Mouse (Mus musculus): ENCODE measurements at regions not wholly inside any gene's neighbourhood (a gene's known extent, or its start where the extent isn't known, plus 50 kb on each side); places are given as distances from the start of the nearest gene placed in this dataset.

DNA sequence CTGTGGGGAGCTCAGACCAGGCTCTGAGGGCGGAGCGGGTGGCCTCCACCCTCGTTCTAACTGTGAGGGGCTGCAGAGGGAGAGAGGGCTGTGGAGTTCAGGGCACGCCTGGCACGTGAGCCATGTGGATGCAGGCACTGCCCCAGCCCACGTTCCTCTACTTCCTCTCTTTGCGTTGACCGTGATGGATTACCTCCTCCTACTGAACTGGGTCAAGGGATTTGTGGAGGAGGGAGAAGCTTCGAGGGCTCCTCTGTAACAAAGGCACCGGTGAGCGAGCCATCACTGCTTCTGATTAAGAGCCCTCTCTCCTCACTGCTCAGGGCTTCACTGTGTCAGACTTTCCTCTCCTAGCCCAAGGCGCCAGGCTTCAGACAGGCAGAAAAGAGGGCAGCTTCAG lies 371.1 kb downstream of the Cdh26 start:
- DNase-seq (ENCODE audit: low read depth, low spot score) = no peak

DNA sequence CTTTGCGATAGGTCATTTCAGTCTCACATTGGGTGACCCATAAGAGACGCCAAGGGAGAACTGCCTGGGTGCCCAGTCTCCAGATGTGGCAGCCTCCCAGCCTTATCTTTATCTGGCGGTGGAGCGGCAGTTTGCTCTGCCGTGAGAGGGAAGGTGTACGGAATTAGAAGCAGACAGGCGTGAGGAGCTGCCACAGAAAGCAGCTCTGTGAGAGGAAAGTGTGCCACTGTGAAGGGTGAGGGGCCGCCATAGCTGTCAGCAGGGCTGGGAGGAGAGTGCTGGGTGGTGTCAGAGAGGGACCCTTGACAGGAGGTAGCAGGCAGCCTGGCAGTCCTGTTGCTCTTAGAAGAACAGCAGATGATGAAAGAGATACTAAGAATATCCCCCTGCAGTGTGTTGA lies 375.0 kb downstream of the Cdh26 start:
- DNase-seq (ENCODE audit: low read depth, low spot score) = no peak

DNA sequence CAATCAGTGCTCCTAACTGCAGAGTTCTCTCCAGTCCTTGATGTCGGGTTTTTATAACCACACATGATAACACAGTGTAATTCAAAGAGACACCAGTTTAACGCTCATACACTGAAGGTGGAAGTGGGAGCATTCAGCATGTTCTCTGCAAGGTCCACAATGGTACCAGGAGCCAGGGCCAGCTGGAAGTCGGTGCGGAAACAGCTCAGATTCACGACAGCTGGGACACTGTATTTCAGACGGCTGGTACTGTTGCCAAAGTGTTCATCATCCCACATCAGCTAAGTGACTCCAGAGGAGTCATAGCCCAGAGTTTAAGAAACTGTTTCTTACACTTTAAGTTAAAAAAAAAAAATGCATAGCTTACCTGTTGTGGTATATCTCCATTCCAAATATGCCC lies 391.2 kb downstream of the Cdh26 start:
- DNase-seq (ENCODE audit: low read depth, low spot score) = no peak

DNA sequence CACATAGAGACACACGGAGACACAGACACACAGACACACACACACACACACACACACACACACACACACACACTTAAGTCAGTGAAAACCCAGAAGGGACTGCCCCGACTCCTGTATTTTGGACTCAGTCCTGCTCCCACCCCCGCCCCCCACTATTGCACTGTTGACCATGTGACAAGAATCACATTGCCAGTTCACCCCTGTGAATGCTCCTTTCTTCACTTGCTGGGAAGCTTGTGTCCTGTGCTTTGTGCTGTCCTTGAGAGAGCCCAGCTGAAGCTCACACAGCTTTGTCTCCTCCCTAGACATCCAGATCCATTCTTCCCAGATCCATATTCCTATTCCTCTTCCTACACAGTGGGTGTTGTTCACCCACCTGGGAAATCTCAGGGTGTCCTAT lies 400.0 kb downstream of the Cdh26 start:
- no peak for DNase-seq (ENCODE audit: low read depth, low spot score)

DNA sequence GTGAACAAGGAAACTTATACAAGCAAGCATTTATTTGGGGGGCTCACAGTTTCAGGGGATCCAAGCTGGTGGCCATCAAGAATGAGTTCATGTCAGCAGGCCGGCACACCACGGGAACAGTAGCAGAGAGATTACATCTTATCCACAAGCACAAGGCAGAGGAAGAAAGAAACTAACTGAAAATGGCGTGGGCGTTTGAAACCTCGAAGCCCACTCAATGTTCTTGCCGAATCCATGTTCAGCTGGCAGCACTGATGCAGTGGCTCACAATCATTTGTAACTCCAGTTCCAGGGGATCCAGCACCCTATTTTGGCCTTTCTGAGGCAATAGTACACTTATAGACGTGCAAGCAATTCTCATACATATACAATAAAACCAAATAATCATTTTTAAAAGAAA lies 404.7 kb downstream of the Cdh26 start:
- DNase-seq (ENCODE audit: low read depth, low spot score) = no peak

DNA sequence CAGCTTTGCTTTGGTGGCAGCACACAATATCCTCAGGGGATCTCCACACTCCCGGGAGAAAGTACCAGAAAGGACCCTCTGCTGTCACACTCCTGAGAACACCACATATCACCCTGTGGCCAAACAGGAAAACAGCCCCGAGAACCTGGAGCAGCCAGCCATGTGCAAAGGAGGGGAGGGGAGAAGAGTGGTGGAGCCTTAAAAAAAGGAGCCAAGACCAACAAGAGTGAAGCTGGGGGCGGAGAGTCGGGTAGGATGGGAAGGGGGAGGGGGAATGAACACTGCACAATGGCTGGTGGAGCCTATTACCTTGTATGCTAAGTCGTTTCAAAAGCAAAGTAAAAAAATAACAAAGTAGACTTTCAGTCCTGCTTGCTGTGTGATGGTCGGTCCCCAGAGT lies 408.2 kb downstream of the Cdh26 start:
- no peak for DNase-seq (ENCODE audit: low read depth, low spot score)

DNA sequence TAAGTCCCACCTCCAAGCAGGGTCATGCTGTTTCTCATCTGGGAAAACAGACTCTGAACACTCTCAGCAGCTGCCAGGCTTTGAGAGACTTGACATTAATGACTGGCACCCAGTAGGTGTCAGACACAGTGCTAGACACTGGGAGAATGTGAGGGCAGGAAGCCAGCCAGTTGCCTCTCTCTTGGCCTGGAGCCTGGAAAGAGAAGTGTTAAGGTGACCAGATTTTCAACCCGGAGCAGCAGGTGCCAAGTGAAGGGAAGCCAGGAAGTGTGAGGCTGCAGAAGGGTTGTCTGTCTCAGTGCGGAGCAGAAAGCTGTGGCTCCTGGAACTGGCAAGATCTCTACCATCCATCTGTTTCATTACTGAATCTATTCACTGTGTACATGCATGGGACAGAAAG lies 410.6 kb downstream of the Cdh26 start:
- DNase-seq (ENCODE audit: low read depth, low spot score) = no peak

DNA sequence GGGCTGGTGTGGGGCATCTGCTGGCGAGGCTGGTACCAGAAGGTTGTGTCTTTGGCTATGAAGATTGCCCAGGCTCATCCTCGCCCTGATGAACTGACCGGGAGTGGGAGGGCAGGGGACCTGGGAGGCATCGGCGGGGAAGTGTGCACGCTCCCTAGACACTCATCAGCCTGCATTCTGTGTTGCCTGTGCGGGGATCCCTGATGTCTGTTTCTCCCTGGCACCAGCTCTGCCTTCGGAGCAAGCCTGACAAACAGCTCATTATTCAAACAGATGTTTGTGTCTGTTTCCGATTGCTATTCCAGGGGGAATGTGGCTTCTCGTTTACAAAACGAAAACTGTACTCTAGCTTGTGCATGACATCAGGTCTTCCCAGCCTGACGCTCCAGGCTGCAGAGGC lies 412.3 kb downstream of the Cdh26 start:
- DNase-seq (ENCODE audit: low read depth, low spot score) = no peak

DNA sequence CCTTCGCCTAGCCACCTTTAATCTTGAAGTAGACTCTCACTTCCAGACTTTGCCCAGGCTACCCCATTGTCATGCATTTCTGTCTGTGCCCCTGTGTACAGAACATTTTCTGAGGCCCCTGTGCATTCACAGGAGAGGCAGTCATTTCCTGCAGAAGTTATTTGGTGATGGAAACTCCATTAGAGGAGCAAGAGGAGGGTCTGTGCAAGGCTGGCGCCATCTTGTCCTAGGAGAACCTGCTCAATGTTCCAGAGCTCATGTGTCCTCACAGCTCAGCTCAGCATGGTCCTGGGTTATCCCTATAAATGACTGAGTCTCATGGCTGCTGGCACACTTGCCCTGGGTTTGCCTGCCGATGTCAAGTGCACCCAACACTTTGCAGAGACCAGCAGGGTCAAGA lies 413.1 kb downstream of the Cdh26 start:
- DNase-seq (ENCODE audit: low read depth, low spot score) = no peak

DNA sequence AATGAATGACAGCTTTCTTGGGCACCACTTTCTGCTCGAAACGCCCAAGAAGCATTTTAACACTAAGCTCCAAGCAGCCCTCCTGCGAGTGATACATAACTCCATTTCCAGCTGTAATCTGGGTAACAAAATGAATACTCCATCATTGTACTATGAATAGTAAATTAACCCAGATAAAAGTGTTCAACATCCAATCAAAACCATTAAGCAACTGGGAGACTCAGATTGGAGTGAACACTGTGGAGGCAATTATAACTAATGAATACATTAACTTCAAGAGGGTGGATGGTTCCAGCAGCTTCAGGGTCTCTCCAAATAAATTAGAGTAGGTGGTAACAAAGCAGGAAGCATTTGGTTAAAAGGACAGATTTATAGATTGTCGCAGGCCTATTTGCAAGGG lies 414.2 kb downstream of the Cdh26 start:
- no peak for DNase-seq (ENCODE audit: low read depth, low spot score)

DNA sequence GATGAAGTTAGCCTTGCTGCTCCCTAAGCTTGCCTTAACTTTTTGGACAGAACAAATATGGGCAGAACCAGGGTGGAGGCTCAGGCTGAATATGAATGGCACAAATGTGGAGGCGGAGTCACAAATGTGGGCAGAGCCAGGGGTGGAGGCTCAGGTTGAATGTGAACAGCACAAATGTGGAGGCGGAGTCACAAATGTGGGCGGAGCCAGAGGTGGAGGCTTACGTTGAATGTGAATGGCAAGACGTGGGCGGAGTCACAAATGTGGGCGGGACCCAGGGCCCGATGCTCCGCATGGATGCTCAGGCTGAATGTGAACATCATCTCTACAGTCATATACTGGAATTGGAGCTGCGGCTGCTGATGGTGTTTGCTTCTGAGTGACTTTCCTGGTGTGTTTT lies 420.0 kb downstream of the Cdh26 start:
- no peak for DNase-seq (ENCODE audit: low read depth, low spot score)

DNA sequence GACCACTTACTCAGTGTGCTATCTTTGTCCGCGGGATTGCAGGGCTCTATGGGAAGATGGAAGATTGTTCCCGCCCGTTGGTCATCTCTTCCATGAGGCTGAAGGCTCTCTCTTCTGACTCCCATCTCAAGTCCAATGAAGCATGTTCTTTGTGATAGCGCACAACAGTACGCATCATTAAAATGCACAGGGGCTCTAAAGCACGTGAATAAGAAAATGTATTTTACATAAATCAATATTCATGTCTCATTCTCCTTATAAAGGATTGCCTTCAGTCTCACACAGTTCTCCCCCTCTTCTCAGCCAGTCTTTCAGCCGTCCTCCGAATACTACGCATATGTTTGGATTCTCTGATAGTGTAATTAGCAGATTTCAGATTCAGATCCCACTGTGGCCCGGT lies 420.4 kb downstream of the Cdh26 start:
- DNase-seq (ENCODE audit: low read depth, low spot score) = no peak

DNA sequence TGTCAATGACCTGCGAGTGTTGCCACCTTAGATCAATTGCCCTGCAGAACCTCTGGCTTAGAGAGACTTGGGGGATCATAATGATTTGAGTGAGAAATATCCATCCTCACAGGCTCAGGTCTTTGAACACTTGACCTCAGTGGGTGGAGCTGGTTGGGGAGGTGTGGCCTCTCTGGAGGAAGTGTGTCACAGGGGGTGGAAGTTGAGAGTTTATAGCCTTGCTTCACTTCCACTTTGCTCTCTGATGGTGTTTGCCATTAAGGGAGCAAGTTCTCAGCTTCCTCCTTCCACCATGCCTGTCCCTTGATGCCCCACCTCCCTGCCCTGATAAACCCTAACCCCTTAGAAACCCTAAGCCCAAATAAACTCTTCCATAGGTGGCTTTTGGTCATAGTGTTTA lies 423.7 kb downstream of the Cdh26 start:
- DNase-seq (ENCODE audit: low read depth, low spot score) = no peak

DNA sequence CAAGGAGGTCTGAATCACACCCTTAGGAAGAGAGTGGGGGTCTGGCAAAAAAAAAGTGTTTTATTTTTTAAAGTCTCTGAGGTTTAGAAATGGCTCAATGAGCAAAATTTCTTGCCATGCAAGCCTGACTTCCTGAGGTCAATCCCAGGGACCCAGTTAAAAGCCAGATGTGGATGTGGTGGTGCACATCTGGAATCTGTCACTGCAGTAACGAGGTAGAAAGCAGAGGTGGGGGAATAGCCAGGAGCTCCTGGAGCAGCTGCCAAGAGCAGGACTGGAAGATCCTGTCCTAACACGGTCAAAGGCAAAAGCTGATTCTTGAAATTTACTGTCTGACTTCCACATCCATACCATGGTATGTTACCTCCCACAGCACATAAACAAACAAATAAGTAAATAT lies 424.4 kb downstream of the Cdh26 start:
- peak; percentile 67 for DNase-seq (ENCODE audit: low read depth, low spot score)

DNA sequence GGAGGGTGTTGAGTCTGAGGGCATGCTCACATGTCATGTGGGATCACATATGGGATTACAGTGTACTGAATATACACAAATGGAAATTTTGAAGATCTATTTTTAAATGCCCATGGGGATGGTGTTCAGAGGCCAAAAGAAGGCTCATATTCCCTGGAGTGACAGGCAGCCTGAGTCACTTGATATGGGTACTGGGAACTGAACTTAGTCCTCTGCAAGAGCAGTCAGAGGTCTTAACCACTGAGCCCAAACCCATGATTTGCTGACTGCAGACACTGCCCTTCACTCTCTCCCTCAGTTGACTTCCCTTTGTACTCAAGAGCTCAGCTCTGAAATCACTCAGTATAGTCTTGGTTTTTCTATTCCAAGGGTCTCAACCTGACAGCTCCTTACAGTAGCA lies 432.3 kb downstream of the Cdh26 start:
- DNase-seq (ENCODE audit: low read depth, low spot score) = no peak

DNA sequence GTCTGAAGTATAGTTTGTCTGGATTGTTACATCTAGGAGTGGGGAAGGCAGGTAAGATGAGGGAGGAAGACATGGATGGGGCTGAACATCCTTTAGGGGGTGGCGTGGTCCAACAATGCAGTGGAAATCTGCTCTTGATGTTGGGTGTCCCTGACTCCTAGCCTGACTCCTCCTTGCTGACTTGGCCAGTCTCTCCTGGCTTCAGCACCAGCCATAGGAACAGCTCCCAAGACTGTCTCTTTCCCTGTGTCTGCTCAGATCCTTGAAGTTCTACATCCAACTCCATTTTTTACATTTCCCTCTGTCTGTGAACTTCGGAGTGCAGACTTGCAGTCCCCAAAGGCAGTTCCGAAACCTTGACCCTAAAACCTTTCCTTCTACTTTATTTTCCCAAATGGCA lies 436.8 kb downstream of the Cdh26 start:
- peak; percentile 71 for DNase-seq (ENCODE audit: low read depth, low spot score)

DNA sequence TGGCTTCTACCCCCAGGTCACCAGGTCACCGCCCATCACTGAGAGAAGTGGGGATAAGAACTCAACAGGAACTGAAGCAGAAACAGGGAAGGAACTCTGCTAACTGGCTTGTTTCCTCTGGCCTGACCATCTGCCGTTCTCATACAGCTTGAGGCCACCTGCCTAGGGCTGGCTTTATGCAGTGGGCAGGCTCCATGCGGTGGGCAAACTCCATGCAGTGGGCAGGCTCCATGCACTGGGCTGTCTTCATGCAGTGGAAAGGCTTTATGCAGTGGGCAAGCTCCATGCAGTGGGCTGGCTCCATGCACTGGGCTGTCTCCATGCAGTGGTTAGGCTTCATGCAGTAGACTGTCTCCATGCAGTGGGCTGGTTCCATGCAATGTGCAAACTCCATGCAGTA lies 438.8 kb downstream of the Cdh26 start:
- no peak for DNase-seq (ENCODE audit: low read depth, low spot score)

DNA sequence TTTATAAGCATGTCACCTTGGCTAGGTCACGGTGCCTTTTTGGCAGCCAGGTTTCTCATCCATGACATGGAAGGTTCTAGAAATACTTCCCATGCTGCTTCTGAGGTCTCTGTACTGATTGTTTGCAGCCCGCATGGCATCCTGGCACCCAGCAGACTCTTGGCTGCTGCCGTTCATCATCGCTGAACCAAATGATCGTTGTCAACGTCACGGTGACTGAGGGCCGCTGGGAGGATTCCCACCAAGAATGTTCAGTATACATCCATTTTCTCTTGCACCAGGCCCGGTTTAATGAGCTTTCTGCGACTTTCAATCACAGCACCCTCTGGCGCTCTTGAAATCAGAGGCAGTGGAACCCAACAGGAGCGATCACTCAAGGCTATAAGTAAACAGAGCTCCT lies 448.1 kb downstream of the Cdh26 start:
- DNase-seq (ENCODE audit: low read depth, low spot score) = no peak

DNA sequence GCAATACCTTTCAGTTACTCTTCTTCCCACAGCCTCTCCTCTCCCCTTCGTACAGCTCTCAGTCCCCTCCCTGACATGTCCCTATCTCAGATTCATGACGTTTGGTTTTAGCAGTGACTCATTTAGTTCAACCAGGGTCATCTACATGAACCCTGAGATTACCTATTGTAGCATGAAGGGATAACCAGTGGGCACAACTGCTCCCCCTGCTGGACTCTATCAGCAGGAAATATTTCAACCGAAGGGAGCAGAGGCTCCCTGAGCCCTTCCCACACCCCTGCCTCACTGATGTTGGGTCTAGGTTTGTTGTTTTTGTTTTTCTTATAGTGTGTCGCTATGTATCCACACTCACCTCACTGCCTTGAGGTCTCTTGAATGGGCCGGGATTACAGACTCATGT lies 455.4 kb downstream of the Cdh26 start:
- DNase-seq (ENCODE audit: low read depth, low spot score) = peak; percentile 13

DNA sequence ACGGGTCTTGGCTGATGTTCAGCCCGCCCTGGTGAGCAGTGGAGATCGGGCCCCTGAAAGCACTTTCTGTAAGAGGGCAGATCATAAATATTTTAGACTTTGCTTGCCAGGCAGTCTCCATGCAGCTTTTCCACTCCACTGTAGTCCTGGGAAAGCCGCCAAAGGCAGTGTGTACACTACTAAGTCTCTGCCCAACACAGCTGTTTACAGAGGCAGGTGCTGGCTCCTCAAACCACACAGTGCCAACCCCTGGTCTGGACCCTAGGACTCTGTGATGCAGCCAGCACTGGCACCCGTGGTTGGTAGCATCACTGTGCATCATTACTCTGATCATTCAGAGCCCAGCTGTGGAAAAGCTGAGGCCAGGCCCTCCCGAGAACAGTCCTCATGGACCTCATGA lies 458.4 kb downstream of the Cdh26 start:
- no peak for DNase-seq (ENCODE audit: low read depth, low spot score)

DNA sequence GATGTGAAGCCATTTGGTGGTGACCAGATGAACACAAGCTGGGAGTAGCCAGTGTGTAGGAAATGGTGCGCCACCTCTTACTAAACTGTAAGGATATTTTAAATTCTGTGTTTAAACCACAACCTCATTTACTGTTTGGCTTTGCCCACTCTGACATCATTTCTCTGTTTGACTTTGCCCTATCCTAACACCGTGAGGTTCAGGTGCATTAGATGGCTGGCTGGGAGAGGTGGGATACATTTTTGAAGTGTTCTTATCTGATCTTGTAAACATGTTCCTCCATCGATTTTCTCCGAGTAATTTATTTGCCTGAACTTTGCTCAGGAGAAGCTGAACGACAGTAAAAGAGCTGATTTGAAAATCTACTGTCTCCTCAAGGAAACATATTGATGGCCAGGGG lies 472.1 kb downstream of the Cdh26 start:
- no peak for DNase-seq (ENCODE audit: low read depth, low spot score)

DNA sequence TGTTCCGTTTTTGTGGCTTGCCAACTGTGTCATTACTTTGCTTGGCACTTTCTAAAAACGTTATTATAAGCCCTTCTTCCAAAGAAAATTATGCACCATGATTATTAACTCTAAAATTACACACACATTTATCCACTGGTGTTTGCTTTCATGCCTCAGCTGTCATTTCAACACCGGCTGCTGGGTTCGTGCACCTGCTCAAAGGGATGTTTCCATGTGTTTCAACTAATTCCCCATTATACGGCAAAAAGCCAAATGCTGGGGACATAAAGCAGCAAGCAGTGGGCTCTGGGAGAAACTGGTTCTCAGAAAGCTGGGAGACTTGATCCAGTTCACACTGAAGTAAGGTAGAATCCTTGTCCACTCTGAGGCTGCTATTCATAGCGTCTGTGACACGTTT lies 479.0 kb downstream of the Cdh26 start:
- peak; percentile 3 for DNase-seq (ENCODE audit: low read depth, low spot score)

DNA sequence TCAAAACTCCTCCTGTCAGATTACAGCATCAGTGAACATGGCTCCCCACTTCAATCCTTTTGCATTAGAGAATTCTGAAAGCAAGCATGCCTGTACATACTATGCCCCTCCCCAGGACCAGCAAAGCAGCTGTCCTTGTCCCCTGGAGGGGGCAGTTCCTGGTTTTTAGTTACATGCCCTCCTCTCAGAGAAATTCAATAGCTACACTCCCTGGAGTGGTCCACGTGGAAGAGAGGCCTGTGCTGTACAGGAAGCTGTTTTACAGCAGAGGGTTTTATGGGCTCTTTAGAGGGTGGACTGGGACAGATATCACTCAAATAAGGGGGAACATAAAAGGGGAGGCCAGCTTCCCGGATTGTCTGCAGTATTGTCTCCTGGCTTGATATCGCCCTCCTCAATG lies 481.3 kb downstream of the Cdh26 start:
- peak; percentile 21 for DNase-seq (ENCODE audit: low read depth, low spot score)

DNA sequence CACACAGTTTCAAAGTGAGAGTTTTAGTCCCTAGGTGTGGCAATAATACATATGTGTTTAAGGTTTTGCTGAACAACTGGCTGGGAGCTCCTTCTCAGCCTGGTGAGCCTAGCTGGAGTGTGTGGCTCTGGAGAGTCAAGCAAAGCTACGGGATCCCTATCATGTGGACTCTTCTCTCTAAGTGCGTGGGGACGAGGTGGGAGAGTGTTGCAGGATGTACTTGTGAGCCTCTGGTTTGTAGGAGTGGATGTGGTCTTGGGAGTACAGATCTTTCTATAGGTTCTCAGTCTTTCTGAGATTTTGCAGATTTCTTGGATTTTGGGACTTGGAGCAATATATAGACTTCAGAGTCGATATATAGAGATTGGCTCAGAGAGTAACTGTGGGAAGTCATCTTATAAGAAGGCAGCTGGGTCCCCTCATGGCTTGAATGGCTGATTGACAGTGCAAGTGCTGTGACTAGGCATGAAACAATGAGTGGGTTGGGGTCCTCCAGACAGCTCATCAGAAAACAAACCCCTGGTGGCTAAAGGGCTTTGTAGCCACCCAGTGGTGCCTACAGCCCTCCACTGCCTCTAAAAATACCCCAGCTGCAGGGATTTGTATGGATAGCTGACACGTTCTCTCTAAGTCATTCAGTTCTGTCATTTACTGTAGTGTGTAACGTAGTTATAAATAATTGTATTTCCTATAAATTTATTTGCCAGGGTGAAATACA lies 486.1 kb downstream of the Cdh26 start:
- DNase-seq (ENCODE audit: low read depth, low spot score) = no peak
